Mouse (Mus musculus): ENCODE data around the gene Il27. TPM values are rescaled to one million over a fixed set of nuclear protein-coding genes. Genes with fewer than 3 reads are reported as not detected.

Gene Il27
- polyA plus RNA-seq, 1 experiment from 2014 or later = not detected

DNA sequence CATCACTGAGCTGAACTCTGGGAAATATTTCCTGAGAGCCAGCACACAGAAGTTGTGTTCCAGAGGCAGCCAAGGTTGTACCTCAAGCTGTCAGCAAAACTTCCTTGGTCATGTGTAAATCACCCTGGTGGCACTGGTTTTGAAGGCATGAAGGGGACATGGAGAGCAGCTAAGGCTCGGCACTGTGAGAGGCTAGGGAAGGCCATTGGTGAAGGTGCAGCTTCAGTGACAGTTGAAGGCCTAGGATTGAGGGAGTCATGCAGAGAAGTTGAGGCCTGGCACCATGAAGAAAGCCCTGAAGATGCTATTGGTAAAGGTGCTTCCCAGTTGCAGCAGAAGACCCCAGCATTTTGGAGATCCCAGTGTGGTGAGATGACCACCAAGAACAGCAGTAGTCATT lies 53.1 kb downstream of the Il27 start:
- DNase-seq (ENCODE audit: low spot score) (no peak), ATAC-seq (ENCODE audit: insufficient number of reproducible peaks, low FRiP score, low TSS enrichment, low read depth) (no peak)
- Histone ChIP-seq H3K9ac (ENCODE audit: low read length) (no peak overlapping the region), H3K27me3 (ENCODE audit: control insufficient read depth, insufficient read depth, low read length) (peaks cover 4% of the 10 kb centered on the region; the same call in 1 of the 2 replicates), H3K9me3 (ENCODE audit: control insufficient read depth, low read length) (no peaks in the 10 kb centered on the region), H3K4me2 (ENCODE audit: low read depth, severe bottlenecking) (no peak overlapping the region), H3K36me3 (ENCODE audit: control insufficient read depth, insufficient read depth, low read length) (peaks cover 4% of the 10 kb centered on the region; the same call in 1 of the 2 replicates), H3K27ac (replicated peaks; ENCODE audit: low read depth, low read length) (no peak overlapping the region), H3K4me1 (ENCODE audit: control insufficient read depth, insufficient read depth, low read length) (no peaks in the 10 kb centered on the region), H3K4me3 (ENCODE audit: low read depth, low read length) (no peak overlapping the region)
- 68% methylated on average over 1 of the region's 1 CpGs for whole genome bisulfite sequencing

Small RNA genes lying within 50 kb of the gene (microRNA-seq; reads per million reads assigned to microRNA genes)
- 1.5 reads per million for gene Mir7059

Other genes starting within 250 kb of the Il27 start
- gene Lat, start 225.4 kb downstream of the Il27 start, polyA plus RNA-seq (2014; fragmentation: Nextera tagmentation; extraction: Ambion mirVana) = 2.2 and 3.2 TPM in 2 replicates
- 41.7 and 46.5 TPM in 2 replicates for gene Spns1, start 217.5 kb downstream of the Il27 start, polyA plus RNA-seq (2014; fragmentation: Nextera tagmentation; extraction: Ambion mirVana)
- gene Nfatc2ip, start 198.2 kb downstream of the Il27 start, polyA plus RNA-seq (2014; fragmentation: Nextera tagmentation; extraction: Ambion mirVana) = 2.8 and 3.6 TPM in 2 replicates
- 0.41 TPM in 1 of 2 replicates, not detected in the other for gene Cd19, start 180.1 kb downstream of the Il27 start, polyA plus RNA-seq (2014; fragmentation: Nextera tagmentation; extraction: Ambion mirVana)
- 25.8 and 28.1 TPM in 2 replicates for gene Rabep2, start 166.2 kb downstream of the Il27 start, polyA plus RNA-seq (2014; fragmentation: Nextera tagmentation; extraction: Ambion mirVana)
- gene Atp2a1, start 131.8 kb downstream of the Il27 start, polyA plus RNA-seq (2014; fragmentation: Nextera tagmentation; extraction: Ambion mirVana) = 16.0 and 18.8 TPM in 2 replicates
- gene Sh2b1, start 119.5 kb downstream of the Il27 start, polyA plus RNA-seq (2014; fragmentation: Nextera tagmentation; extraction: Ambion mirVana) = 50.7 and 51.3 TPM in 2 replicates
- 165 and 170 TPM in 2 replicates for gene Tufm, start 107.6 kb downstream of the Il27 start, polyA plus RNA-seq (2014; fragmentation: Nextera tagmentation; extraction: Ambion mirVana)
- gene Atxn2l, start 91.5 kb downstream of the Il27 start, polyA plus RNA-seq (2014; fragmentation: Nextera tagmentation; extraction: Ambion mirVana) = 62.0 and 66.3 TPM in 2 replicates
- gene Eif3c, start 28.5 kb downstream of the Il27 start, polyA plus RNA-seq (2014; fragmentation: Nextera tagmentation; extraction: Ambion mirVana) = 195 and 204 TPM in 2 replicates
- gene Apobr, start 10.0 kb downstream of the Il27 start, polyA plus RNA-seq (2014; fragmentation: Nextera tagmentation; extraction: Ambion mirVana) = 0.34 and 0.61 TPM in 2 replicates
- 27.9 and 33.6 TPM in 2 replicates for gene Cln3, start 9.1 kb downstream of the Il27 start, polyA plus RNA-seq (2014; fragmentation: Nextera tagmentation; extraction: Ambion mirVana)
- gene Nupr1, start 35.9 kb upstream of the Il27 start, polyA plus RNA-seq (2014; fragmentation: Nextera tagmentation; extraction: Ambion mirVana) = 0.31 and 1.3 TPM in 2 replicates
- 61.9 and 65.6 TPM in 2 replicates for gene Sgf29, start 54.4 kb upstream of the Il27 start, polyA plus RNA-seq (2014; fragmentation: Nextera tagmentation; extraction: Ambion mirVana)
- gene Sult1a1, start 81.5 kb upstream of the Il27 start, polyA plus RNA-seq (2014; fragmentation: Nextera tagmentation; extraction: Ambion mirVana) = 0.23 and 0.47 TPM in 2 replicates
- 152 and 160 TPM in 2 replicates for gene Bola2, start 100.5 kb upstream of the Il27 start, polyA plus RNA-seq (2014; fragmentation: Nextera tagmentation; extraction: Ambion mirVana)
- 8.8 and 9.3 TPM in 2 replicates for gene Slx1b, start 100.8 kb upstream of the Il27 start, polyA plus RNA-seq (2014; fragmentation: Nextera tagmentation; extraction: Ambion mirVana)
- gene Coro1a, start 112.8 kb upstream of the Il27 start, polyA plus RNA-seq (2014; fragmentation: Nextera tagmentation; extraction: Ambion mirVana) = 35.9 and 37.7 TPM in 2 replicates
- gene Mapk3, start 164.7 kb upstream of the Il27 start, polyA plus RNA-seq (2014; fragmentation: Nextera tagmentation; extraction: Ambion mirVana) = 35.4 and 37.4 TPM in 2 replicates
- 1.7 and 2.4 TPM in 2 replicates for gene Gdpd3, start 171.4 kb upstream of the Il27 start, polyA plus RNA-seq (2014; fragmentation: Nextera tagmentation; extraction: Ambion mirVana)
- 97.8 and 112 TPM in 2 replicates for gene Ypel3, start 182.0 kb upstream of the Il27 start, polyA plus RNA-seq (2014; fragmentation: Nextera tagmentation; extraction: Ambion mirVana)
- 0.45 and 0.67 TPM in 2 replicates for gene Tbx6, start 186.5 kb upstream of the Il27 start, polyA plus RNA-seq (2014; fragmentation: Nextera tagmentation; extraction: Ambion mirVana)
- 400 and 426 TPM in 2 replicates for gene Ppp4c, start 197.6 kb upstream of the Il27 start, polyA plus RNA-seq (2014; fragmentation: Nextera tagmentation; extraction: Ambion mirVana)
- gene Fam57b, start 202.7 kb upstream of the Il27 start, polyA plus RNA-seq (2014; fragmentation: Nextera tagmentation; extraction: Ambion mirVana) = not detected in 2 replicates
- not detected in 2 replicates for gene 4930451I11Rik, start 236.7 kb upstream of the Il27 start, polyA plus RNA-seq (2014; fragmentation: Nextera tagmentation; extraction: Ambion mirVana)

All from limb, embryonic 11.5 days (tissue).